Mouse (Mus musculus): ENCODE measurements at regions not wholly inside any gene's neighbourhood (a gene's known extent, or its start where the extent isn't known, plus 50 kb on each side); places are given as distances from the start of the nearest gene placed in this dataset.

GRCm38 (mm10) chr3:52801446-52801845, 215.6 kb downstream of the Cog6 start:
- no peak overlapping the region for H3K4me3 ChIP-seq (replicated peaks)
- 92% methylated on average over 5 of the region's 5 CpGs for whole genome bisulfite sequencing
- H3K4me2 ChIP-seq: no peak overlapping the region
- H3K9ac ChIP-seq (replicated peaks): no peak overlapping the region
- H3K9me3 ChIP-seq: no peaks in the 10 kb centered on the region
- ATAC-seq (ENCODE audit: insufficient number of reproducible peaks, insufficient read depth, low FRiP score, low TSS enrichment, low read depth): no peak
- H3K27ac ChIP-seq: no peak overlapping the region
- peaks cover 12% of the 10 kb centered on the region for H3K4me1 ChIP-seq (replicated peaks)
- H3K36me3 ChIP-seq: no peaks in the 10 kb centered on the region
- no peaks in the 10 kb centered on the region for H3K27me3 ChIP-seq

GRCm38 (mm10) chr3:52800673-52801072, 216.4 kb downstream of the Cog6 start:
- H3K4me1 ChIP-seq (replicated peaks): peaks cover 12% of the 10 kb centered on the region
- ATAC-seq (ENCODE audit: insufficient number of reproducible peaks, insufficient read depth, low FRiP score, low TSS enrichment, low read depth): no peak
- WGBS: 77% methylated on average over 3 of the region's 3 CpGs

GRCm38 (mm10) chr3:52797801-52798200, 219.2 kb downstream of the Cog6 start:
- no peak overlapping the region for H3K27ac ChIP-seq
- no peak overlapping the region for H3K4me3 ChIP-seq (replicated peaks)
- 28% methylated on average over 6 of the region's 6 CpGs for WGBS
- no peaks in the 10 kb centered on the region for H3K36me3 ChIP-seq
- H3K9ac ChIP-seq (replicated peaks): no peak overlapping the region
- peak overlapping the region; percentile 42 for H3K4me2 ChIP-seq
- no peaks in the 10 kb centered on the region for H3K9me3 ChIP-seq
- no peaks in the 10 kb centered on the region for H3K27me3 ChIP-seq
- H3K4me1 ChIP-seq (replicated peaks): peaks cover 12% of the 10 kb centered on the region
- ATAC-seq (ENCODE audit: insufficient number of reproducible peaks, insufficient read depth, low FRiP score, low TSS enrichment, low read depth): no peak

More at GRCm38 (mm10) chr3:52800673-52801072, 216.4 kb downstream of the Cog6 start:
- no peaks in the 10 kb centered on the region for H3K36me3 ChIP-seq
- H3K9me3 ChIP-seq: no peaks in the 10 kb centered on the region
- no peak overlapping the region for H3K9ac ChIP-seq (replicated peaks)
- H3K27ac ChIP-seq: no peak overlapping the region
- H3K27me3 ChIP-seq: no peaks in the 10 kb centered on the region
- no peak overlapping the region for H3K4me3 ChIP-seq (replicated peaks)
- H3K4me2 ChIP-seq: no peak overlapping the region

DNA sequence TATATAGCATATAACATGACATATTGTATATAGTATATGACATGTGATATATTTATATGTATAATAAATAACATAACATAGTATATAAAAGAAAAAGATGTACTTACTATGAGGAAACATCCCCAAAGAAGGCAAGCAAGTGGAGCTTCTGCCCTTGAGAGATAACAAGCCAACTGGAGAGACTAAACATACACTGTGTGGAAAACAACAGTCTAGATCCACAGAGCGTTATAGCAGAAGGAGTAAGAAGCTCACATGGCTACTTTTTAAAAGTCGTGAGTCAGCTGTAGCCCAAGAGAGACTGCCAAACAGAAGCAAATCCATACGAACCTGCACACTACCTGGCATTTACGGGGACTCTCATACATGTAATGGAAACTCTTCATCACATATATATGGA, 219.9 kb downstream of the Cog6 start:
- no peak overlapping the region for H3K4me3 ChIP-seq (replicated peaks)
- no peaks in the 10 kb centered on the region for H3K27me3 ChIP-seq
- no peak overlapping the region for H3K9ac ChIP-seq (replicated peaks)
- WGBS: 78% methylated on average over 4 of the region's 4 CpGs
- H3K4me2 ChIP-seq: no peak overlapping the region
- H3K36me3 ChIP-seq: no peaks in the 10 kb centered on the region
- no peak overlapping the region for H3K27ac ChIP-seq
- ATAC-seq (ENCODE audit: insufficient number of reproducible peaks, insufficient read depth, low FRiP score, low TSS enrichment, low read depth): no peak
- H3K4me1 ChIP-seq (replicated peaks): peaks cover 14% of the 10 kb centered on the region
- H3K9me3 ChIP-seq: no peaks in the 10 kb centered on the region

DNA sequence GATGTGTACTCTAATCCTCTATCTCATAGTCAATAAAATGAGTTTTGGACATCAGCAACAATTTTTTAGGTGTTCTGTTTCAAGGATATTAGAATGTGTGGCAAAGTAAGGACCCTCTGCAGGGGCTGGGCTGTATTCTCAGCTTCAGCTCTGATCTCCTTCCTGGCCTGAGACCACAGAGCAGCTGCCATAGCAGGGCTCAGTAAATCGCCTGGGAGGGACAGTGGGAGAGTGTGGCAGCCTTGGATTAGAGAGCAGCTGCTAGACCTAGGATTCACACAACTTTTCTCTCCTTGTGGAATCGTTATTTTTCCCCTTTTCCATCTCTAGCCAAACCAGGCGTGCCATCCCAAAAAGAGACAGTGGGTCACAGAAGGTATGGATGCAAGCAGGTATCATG, 222.8 kb downstream of the Cog6 start:
- WGBS: 67% methylated on average over 3 of the region's 3 CpGs
- H3K9me3 ChIP-seq: no peaks in the 10 kb centered on the region
- H3K4me1 ChIP-seq (replicated peaks): peaks cover 15% of the 10 kb centered on the region
- H3K27ac ChIP-seq: no peak overlapping the region
- H3K27me3 ChIP-seq: no peaks in the 10 kb centered on the region
- no peak overlapping the region for H3K9ac ChIP-seq (replicated peaks)
- H3K4me2 ChIP-seq: no peak overlapping the region
- no peaks in the 10 kb centered on the region for H3K36me3 ChIP-seq
- no peak for ATAC-seq (ENCODE audit: insufficient number of reproducible peaks, insufficient read depth, low FRiP score, low TSS enrichment, low read depth)
- H3K4me3 ChIP-seq (replicated peaks): no peak overlapping the region

GRCm38 (mm10) chr3:52792801-52793200, 224.2 kb downstream of the Cog6 start:
- Histone ChIP-seq H3K27me3 (no peaks in the 10 kb centered on the region), H3K4me3 (replicated peaks) (no peak overlapping the region), H3K9ac (replicated peaks) (no peak overlapping the region), H3K4me2 (no peak overlapping the region), H3K4me1 (replicated peaks) (peaks cover 10% of the 10 kb centered on the region), H3K36me3 (no peaks in the 10 kb centered on the region), H3K27ac (no peak overlapping the region), H3K9me3 (no peaks in the 10 kb centered on the region)
- WGBS: 87% methylated on average over 3 of the region's 3 CpGs
- no peak for ATAC-seq (ENCODE audit: insufficient number of reproducible peaks, insufficient read depth, low FRiP score, low TSS enrichment, low read depth)

GRCm38 (mm10) chr3:52792121-52792520, 224.9 kb downstream of the Cog6 start:
- Histone ChIP-seq H3K9me3 (no peaks in the 10 kb centered on the region), H3K9ac (replicated peaks) (no peak overlapping the region), H3K36me3 (no peaks in the 10 kb centered on the region), H3K27me3 (no peaks in the 10 kb centered on the region), H3K27ac (no peak overlapping the region), H3K4me1 (replicated peaks) (peaks cover 3% of the 10 kb centered on the region; the same call in 1 of the 2 replicates), H3K4me2 (no peak overlapping the region), H3K4me3 (replicated peaks) (no peak overlapping the region)
- 33% methylated on average over 5 of the region's 5 CpGs for WGBS
- ATAC-seq (ENCODE audit: insufficient number of reproducible peaks, insufficient read depth, low FRiP score, low TSS enrichment, low read depth): no peak

GRCm38 (mm10) chr3:52790942-52791341, 226.1 kb downstream of the Cog6 start:
- Histone ChIP-seq H3K4me1 (replicated peaks) (0 out of 2 replicates have a peak, but pooled peaks cover 3% of the 10 kb centered on the region), H3K9ac (replicated peaks) (no peak overlapping the region), H3K9me3 (no peaks in the 10 kb centered on the region), H3K27me3 (no peaks in the 10 kb centered on the region), H3K4me2 (no peak overlapping the region), H3K36me3 (no peaks in the 10 kb centered on the region), H3K4me3 (replicated peaks) (no peak overlapping the region), H3K27ac (no peak overlapping the region)
- no peak for ATAC-seq (ENCODE audit: insufficient number of reproducible peaks, insufficient read depth, low FRiP score, low TSS enrichment, low read depth)
- WGBS: 87% methylated on average over 2 of the region's 2 CpGs

DNA sequence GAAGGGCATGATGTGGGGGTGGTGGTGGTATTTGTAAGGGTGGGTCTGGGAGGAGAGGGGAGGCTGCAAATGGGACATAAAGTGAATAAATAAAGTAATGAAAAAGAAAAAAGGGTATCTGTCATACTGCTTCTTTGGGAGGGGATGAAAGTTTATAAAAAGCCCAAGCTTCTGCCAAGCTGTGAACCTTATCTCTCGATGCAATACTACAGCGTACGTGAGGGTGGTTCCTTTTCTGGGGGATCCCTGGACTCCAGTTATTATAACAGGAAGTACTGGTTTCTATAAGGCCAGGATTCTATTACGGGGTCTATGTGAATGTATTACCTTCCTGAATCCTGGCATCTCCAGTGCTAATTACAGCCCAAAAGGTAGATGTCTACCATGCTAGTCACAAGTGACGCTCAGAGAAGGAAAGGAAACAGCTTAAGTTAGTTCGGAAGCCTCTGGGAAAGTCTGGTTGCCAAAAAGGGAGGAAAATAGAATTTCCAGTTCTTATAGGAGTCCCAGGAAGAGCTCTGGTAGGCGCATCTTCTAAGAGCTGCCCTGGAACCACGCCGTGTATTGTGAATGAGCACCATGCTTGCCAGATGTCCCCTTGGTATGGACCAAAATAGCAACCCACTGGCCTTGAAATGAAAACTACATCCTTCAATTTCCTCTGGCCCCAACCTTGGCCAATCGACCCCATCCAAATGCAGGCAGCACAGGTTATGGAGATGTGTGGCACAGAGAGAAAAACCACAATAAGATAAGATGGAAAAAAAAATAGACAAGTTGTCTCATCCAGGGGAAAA, 228.9 kb downstream of the Cog6 start:
- 90% methylated on average over 10 of the region's 10 CpGs for WGBS
- Histone ChIP-seq H3K36me3 (no peaks in the 10 kb centered on the region), H3K27me3 (peaks cover 2% of the 10 kb centered on the region; the same call in 1 of the 2 replicates), H3K27ac (no peak overlapping the region), H3K4me2 (no peak overlapping the region), H3K9me3 (no peaks in the 10 kb centered on the region), H3K4me1 (replicated peaks) (peaks cover 12% of the 10 kb centered on the region), H3K4me3 (replicated peaks) (no peak overlapping the region), H3K9ac (replicated peaks) (no peak overlapping the region)
- no peak for ATAC-seq (ENCODE audit: insufficient number of reproducible peaks, insufficient read depth, low FRiP score, low TSS enrichment, low read depth)

DNA sequence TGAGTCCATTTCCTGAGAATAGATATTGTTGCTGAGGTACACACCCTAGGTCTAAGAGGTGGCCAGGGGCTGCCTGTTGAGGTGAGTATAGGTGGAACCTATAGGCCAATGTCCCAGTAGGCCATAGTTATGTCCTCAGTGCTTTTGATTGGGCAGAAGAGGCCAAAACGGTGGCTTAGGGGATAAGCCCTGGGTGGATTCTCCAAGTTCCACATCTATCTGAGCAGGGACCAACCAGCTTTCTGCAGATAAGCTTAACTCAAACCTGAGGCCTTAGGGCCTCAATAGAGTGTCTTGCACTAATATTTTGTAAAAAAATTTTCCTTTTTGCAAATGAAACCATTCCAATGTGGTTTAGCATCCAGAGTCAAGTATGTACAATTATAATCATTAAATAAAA, 231.4 kb downstream of the Cog6 start:
- ATAC-seq (ENCODE audit: insufficient number of reproducible peaks, insufficient read depth, low FRiP score, low TSS enrichment, low read depth): no peak
- WGBS: 78% methylated on average over 1 of the region's 1 CpGs
- H3K9me3 ChIP-seq: no peaks in the 10 kb centered on the region
- H3K4me2 ChIP-seq: no peak overlapping the region
- no peak overlapping the region for H3K9ac ChIP-seq (replicated peaks)
- H3K36me3 ChIP-seq: no peaks in the 10 kb centered on the region
- peaks cover 3% of the 10 kb centered on the region; the same call in 1 of the 2 replicates for H3K27me3 ChIP-seq
- H3K4me3 ChIP-seq (replicated peaks): no peak overlapping the region
- peaks cover 9% of the 10 kb centered on the region for H3K4me1 ChIP-seq (replicated peaks)
- H3K27ac ChIP-seq: no peak overlapping the region

GRCm38 (mm10) chr3:52784476-52784875, 232.6 kb downstream of the Cog6 start:
- Histone ChIP-seq H3K27me3 (peaks cover 3% of the 10 kb centered on the region; the same call in 1 of the 2 replicates), H3K36me3 (no peaks in the 10 kb centered on the region), H3K4me3 (replicated peaks) (no peak overlapping the region), H3K9ac (replicated peaks) (no peak overlapping the region), H3K4me1 (replicated peaks) (peaks cover 9% of the 10 kb centered on the region), H3K27ac (no peak overlapping the region), H3K4me2 (0 out of 2 replicates have a peak overlapping the region, but pooled peaks have one; percentile 5), H3K9me3 (no peaks in the 10 kb centered on the region)
- 37% methylated on average over 7 of the region's 7 CpGs for WGBS
- no peak for ATAC-seq (ENCODE audit: insufficient number of reproducible peaks, insufficient read depth, low FRiP score, low TSS enrichment, low read depth)

DNA sequence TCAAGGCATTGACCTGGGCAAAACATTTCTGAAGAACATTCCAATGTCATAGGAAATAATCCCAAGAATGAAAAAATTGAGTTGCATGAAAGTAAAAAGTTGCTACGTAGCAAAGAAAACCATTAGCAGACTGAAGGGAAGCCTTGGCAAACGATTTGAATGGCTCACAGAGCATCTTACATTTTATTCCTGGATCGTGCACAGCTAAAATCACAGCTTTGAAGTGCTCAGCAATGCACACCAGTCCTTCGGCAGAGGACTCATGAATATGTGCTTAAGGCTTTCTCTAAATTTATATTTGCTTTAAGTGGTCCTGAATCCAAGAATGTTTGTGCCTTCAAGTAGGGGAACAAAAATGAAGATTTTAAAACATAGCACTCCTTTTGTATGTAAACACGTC, 234.5 kb downstream of the Cog6 start:
- Histone ChIP-seq H3K4me2 (no peak overlapping the region), H3K36me3 (no peaks in the 10 kb centered on the region), H3K9me3 (no peaks in the 10 kb centered on the region), H3K27ac (no peak overlapping the region), H3K9ac (replicated peaks) (no peak overlapping the region), H3K4me3 (replicated peaks) (no peak overlapping the region), H3K27me3 (peaks cover 3% of the 10 kb centered on the region; the same call in 1 of the 2 replicates), H3K4me1 (replicated peaks) (peaks cover 9% of the 10 kb centered on the region)
- no peak for ATAC-seq (ENCODE audit: insufficient number of reproducible peaks, insufficient read depth, low FRiP score, low TSS enrichment, low read depth)
- WGBS: 79% methylated on average over 5 of the region's 5 CpGs
